Mouse (Mus musculus) induced T-regulatory cell, adult 2 months (primary cell): ENCODE measurements around the gene 9930022D16Rik.

Source experiments
- DNase-seq: peaks from one replicate; pipeline ENCODE4 v3.0.0-alpha.2; 2012; ENCODE audit warnings: low read depth

The 9930022D16Rik gene

GRCm38 (mm10) chr11:109413617-109414016 lies at the start of gene 9930022D16Rik:
TSS of gene 9930022D16Rik (plus strand) at chr11:109413917.
- no peak for DNase-seq

DNA sequence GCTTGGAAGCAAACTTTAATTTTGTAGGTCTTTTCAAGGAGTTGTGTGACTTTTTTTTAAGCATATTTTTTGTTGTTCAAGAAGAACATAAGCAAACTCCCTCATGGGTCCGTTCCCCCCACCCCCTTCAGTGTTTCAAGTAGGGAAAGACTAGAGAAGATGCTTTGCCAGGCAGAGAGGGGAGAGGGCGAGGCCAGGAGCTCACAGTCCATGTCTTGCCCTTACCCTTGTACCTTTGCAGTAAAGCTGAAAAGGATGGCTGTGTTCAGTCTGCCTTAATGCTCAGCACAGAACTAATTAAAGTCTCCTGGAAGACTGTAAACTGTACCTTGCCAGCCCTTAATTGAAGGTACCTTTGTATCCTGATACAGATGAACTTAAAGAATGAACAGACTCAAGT lies 49.4 kb upstream of the 9930022D16Rik start:
- DNase-seq, result no peak

- no peak for DNase-seq
Observed at GRCm38 (mm10) chr11:109364881-109365280, 48.8 kb upstream of the 9930022D16Rik start.

DNA sequence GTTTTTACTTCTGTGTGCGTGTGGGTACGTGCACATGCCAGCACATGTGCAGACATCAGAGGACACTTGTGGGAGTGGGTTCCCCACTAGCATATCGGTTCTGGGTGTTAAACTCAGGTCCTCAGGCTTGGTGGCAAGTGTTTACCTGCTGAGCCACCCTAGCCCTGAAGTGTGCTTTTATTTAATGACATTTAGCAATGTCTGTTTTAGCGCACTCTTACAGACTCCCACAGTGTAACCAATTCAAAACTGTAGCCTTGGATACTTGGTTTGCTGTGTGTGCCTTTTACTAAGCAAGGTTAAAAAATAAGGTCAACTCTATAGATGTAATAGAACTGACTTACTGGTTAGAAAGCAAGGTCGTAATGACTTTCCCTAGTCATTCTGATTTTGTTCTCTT lies 47.9 kb upstream of the 9930022D16Rik start:
- DNase-seq, result no peak

GRCm38 (mm10) chr11:109366802-109367579 lies 46.7 kb upstream of the 9930022D16Rik start:
- peak; percentile 72 for DNase-seq

DNA sequence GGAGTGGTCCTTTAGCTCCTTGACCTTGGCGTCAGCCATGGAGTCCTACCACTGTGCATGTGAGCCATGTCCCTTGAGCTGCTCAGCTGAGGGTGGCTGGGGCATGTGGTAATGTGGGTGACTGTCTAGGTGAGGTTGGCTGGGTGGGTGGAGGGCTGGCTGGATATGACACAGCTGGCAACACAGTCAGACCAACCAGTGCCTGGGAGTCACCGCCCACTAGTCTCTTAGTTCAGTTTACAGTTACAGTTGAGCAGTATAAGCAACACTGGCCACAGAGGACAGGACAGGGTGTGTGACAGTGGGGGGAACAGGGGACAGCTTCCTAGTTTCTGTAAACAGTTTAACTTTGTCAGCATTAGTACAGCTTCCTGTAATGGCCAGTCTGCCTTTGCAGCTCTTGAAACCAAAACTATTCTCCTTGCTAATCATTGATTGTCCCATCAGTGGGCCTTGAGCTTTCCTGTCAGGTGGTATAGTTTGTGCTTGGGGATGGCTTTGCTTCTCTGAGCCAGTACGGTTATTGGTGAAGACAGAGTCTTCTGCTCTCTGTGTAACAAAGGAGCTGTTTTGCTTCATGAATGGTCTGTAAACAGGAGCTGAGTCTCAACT lies 44.6 kb upstream of the 9930022D16Rik start:
- peak; percentile 83 for DNase-seq

DNA sequence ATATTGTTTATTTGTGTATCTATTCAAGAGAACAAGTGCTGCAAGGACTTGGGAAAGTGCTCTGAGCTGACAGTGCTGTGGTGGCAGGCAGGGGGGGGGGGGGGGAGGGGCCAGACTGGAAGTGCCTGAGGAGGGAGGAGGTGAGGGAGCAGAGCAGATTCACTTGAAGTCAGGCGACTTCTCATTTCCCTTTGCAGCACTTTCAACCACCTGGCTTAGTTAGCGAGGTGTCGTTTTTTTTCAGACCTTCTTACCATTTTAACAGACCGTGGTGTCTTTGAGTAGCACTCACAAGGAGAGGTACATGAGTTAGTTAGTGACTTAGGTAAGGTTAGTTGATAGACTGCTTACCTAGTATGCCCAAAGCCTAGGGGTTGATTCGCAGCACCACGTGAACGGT lies 38.3 kb upstream of the 9930022D16Rik start:
- DNase-seq, result peak; percentile 77

DNA sequence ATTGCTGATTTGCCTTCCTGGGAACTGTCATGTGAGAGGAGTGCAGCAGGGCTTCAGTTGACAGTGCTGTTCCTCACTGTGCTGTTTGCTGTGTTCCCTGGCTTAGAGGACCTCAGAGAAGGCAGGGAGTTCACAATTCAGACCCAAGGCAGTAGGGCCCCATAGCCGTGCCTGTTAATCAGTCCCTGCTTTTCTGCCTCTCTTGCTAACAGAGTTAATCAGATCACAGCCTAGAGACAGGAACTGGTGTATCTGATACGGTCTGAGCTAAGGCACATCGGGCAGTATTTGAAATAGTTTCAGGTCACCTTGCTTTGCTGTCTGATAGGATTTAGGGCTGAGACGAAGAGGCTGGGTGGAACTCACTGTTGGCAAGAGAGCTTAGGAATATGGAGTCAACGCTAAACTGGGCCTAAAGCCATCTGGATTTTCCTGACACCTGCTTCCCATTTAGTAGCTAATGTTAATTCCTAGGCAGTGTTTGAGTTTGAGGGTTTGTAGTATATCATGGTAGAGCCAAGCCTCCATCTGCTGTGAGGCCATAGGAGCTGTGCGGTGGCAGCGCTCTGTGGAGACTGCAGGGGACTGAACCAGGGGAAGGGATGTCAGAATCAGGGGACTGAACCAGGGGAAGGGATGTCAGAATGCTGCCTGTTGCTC lies 37.1 kb upstream of the 9930022D16Rik start:
- peak; percentile 46 for DNase-seq

- peak; percentile 32 for DNase-seq
Observed at GRCm38 (mm10) chr11:109377477-109377876, 36.2 kb upstream of the 9930022D16Rik start.

DNA sequence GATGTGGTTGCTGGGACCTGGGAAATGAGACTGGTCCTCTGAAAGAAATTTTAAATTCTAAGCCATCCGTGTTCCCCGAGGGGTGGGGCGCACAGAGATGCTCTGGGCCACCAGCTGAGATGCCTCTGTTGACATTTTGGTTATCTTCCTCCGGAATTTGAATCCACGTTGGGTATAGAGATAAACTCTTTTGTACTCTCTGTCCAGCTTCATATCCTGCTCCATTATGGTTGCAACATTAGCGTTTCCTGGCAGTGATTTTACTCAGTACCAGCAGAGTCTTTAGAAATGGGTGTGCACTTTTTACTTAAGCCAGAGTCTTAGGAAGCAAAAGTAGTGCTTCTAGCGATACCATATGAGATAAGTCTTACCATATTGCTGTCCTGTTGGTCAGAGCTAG lies 35.7 kb upstream of the 9930022D16Rik start:
- DNase-seq, result peak; percentile 47

- DNase-seq, result no peak
Observed at GRCm38 (mm10) chr11:109380662-109381061, 33.1 kb upstream of the 9930022D16Rik start.

DNA sequence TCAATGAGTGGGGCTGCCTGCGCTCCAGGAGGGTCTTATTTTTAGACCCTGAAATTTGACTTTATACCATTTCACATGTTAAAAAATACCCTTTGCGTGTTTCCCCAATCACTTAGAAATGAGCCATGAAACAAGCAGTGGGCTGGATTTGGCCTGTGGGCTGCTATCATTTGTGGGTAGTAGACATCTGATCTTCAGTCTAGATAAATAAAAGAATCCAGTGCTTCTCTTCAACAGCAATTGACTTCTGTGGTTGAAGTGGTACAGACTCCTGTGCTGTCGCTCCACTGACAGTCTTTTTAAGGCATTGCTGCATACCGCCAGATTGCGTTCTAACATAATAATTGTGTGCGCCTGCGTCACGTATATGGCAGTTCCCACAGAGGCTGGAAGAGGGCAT lies 28.4 kb upstream of the 9930022D16Rik start:
- DNase-seq, result no peak

- DNase-seq, result no peak
Observed at GRCm38 (mm10) chr11:109389046-109389445, 24.7 kb upstream of the 9930022D16Rik start.

GRCm38 (mm10) chr11:109391200-109391599 lies 22.5 kb upstream of the 9930022D16Rik start:
- no peak for DNase-seq

DNA sequence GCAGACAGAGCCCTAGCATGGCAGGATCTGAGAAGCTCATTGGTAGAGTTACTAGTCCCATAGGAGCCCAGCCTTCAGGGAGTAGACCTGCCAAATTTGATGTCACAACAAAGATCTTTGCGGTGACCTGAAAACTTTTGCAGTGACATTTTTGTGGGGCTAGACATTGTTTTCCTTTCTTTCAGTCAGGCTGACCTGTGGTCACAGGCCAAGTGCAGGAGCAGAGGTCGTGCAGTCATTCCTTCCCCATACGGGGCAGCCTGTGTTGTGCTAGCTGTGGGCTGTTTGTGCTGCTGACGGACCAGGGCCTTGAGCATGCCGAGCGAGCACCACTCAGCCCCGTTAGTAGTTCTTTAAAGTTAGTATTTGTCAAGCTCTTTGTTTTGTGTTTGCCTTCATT lies 22.0 kb upstream of the 9930022D16Rik start:
- DNase-seq, result no peak

DNA sequence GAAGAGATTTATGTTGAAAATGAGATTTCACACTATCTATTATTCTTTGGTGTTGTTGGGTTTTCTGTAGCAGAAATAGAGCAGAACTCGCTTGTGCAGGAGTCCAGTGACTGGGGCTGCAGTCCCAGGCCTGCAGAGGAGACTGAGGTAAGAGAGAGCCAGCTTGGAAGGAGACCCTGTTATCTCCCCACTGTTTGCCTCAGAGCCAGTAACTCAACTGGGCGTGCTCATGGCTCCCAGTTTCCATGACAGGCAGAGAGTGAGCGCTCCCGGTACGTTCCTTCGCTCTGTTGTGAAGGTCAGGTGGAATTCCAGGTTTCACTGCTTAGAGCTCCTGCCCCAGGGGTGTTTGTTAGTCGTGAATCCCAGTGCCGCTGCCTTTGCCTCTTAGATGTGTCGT lies 21.1 kb upstream of the 9930022D16Rik start:
- no peak for DNase-seq

- no peak for DNase-seq
Observed at GRCm38 (mm10) chr11:109394758-109395157, 19.0 kb upstream of the 9930022D16Rik start.

GRCm38 (mm10) chr11:109395291-109395690 lies 18.4 kb upstream of the 9930022D16Rik start:
- DNase-seq, result no peak

DNA sequence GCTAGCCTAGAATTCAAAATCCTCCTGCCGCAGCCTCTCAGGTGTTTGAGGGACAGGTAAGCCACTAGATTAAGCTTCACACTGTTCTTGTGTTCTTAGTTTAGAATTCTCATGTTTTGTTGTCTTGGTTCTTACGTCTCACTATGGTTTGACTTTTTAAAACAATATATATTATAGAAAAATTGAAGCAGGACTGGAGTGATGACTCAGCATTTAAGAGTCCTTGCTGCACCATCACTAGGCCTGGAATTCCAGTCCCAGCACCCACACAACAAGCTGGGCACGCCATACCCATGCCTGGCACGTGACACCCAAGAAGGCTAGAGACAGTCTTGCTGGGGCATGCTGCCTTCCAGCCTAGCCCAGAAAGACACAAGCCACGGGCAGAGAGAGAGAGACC lies 7.3 kb upstream of the 9930022D16Rik start:
- no peak for DNase-seq

DNA sequence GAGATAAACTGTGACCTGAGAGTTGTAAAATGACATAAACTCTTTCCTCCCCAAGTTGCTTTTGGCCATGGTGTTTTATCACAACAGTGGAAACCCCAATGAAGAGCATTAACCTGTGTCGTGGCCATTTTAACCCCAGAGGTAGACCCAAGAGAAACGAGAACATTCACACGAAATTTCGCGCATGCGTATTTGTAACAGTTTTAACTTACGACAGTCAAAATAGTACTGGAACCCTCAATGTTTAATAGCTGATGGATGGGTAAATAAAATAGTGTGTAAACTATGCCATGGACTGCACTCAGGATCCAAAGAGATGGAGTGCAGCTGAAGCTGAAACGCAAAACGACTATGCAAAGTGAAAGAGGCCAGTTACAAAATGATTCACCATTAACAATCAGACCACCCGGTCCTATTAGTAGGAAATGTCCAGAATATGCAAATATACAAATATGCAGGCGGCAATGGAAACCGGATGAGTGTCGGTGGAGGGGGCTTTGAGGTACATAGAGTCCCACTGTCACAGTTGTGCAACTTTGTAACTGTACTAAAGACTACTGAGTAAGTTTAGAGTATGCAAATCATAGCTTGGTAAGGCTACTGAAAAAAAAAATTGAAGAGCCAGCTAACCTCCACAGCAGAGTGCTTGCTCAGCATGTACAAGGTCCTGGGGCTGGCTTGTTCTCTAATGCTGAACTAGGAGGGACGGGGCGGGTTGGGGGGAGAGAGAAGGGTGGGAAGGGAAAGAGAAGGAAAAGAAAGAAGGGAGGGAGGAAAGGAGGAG lies 3.3 kb upstream of the 9930022D16Rik start:
- no peak for DNase-seq

GRCm38 (mm10) chr11:109414802-109415201 lies 1.1 kb downstream of the 9930022D16Rik start:
- peak; percentile 36 for DNase-seq

DNA sequence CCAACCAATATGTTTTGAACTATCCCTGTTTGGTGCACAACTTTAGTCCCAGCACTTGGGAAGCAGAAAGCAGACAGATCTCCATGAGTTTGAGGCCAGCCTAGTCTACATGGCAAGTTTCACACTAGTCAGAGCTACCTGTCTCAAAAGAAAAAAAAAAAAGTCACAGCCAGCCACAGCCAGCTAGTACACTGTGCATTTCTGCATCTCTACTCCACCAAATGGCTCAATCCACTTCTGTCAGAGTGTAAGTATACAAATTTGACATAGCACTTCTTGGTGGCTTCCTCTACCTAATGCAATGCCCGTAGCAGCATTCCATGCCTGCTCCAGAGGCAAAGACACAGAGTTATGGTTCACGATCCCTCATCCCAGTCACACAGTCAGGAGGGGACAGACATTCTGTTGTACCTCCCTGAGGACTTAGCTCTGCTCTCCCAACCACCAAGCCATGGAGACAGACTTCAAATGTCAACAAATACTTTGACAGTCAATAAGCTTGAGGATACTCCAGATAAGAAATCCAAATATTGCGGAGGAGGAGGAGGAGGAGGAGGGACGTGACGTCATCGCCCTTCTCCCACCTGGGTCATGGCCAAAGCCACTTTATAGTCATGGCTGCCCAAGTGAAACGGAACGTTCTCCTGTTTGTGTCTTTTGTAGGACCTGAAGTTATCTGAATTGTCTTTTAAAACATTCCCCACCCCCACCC lies 3.1 kb downstream of the 9930022D16Rik start:
- no peak for DNase-seq
